In genomic region chr10:86182183-86182805, GRCm38 (mm10) we compare ENCODE assay signal across 8 mouse cellular contexts.
DNase-seq lines count a peak whose midpoint lies in the region; ATAC-seq and TF ChIP-seq lines count a peak whose summit lies in the region.

No protein-coding gene starts in this region.

- no peaks in the 10 kb centered on the region for H3K79me2 ChIP-seq in heart, adult 2 months (replicated peaks; ENCODE audit: control insufficient read depth, insufficient read depth, low read length)

- H3K9ac ChIP-seq in heart, adult 2 months (ENCODE audit: low read depth, low read length): no peak overlapping the region
- H3K9ac ChIP-seq in heart, embryonic 12.5 days: no peak overlapping the region

- TF ChIP-seq EP300 in heart, adult 2 months (IDR thresholded peaks at IDR 0.05; ENCODE audit: insufficient read depth, low read depth, low read length): 0 out of 2 replicates have a peak, but pooled peaks have one; percentile 56

- peaks cover 5% of the 10 kb centered on the region for H3K4me1 ChIP-seq in heart, adult 2 months (ENCODE audit: control insufficient read depth, insufficient read depth, low read length)
- H3K4me1 ChIP-seq in heart, embryonic 12.5 days (replicated peaks): no peaks in the 10 kb centered on the region; the same call in 1 of the 2 replicates
- H3K4me1 ChIP-seq in E14TG2a.4 (replicated peaks; ENCODE audit: low read depth, low read length): no peaks in the 10 kb centered on the region

- H3K36me3 ChIP-seq in heart, adult 2 months (ENCODE audit: control insufficient read depth, insufficient read depth, low read length): no peaks in the 10 kb centered on the region
- no peaks in the 10 kb centered on the region for H3K36me3 ChIP-seq in heart, embryonic 12.5 days
- H3K36me3 ChIP-seq in E14TG2a.4 (ENCODE audit: insufficient read depth, low read length): no peaks in the 10 kb centered on the region

- H3K27ac ChIP-seq in heart, adult 2 months: peak overlapping the region; percentile 45; the same call in 1 of the 2 replicates
- H3K27ac ChIP-seq in heart, embryonic 12.5 days (ENCODE audit: poor library complexity, severe bottlenecking): no peak overlapping the region

- DNase-seq in heart, adult 2 months: peak; percentile 66 to 73
- DNase-seq in c-Kit-positive CD71-positive TER-119-negative erythroid progenitor cells, embryonic 14.5 days (ENCODE audit: low read depth): peak; percentile 28
- DNase-seq in fat pad, adult 2 months (ENCODE audit: extremely low read depth, low read depth, low spot score): peak; percentile 54
- peak; percentile 78 for DNase-seq in kidney, postnatal 14 days
- peak; percentile 76 to 81 for DNase-seq in lung, postnatal 4 days
- peak; percentile 64 for DNase-seq in thymus, postnatal 4 days

- no peaks in the 10 kb centered on the region for H3K9me3 ChIP-seq in heart, embryonic 12.5 days (replicated peaks)
- H3K9me3 ChIP-seq in E14TG2a.4 (ENCODE audit: low read length): no peaks in the 10 kb centered on the region

- WGBS in heart, adult 2 months: 57% methylated on average over 3 of the region's 3 CpGs
- 56% methylated on average over 3 of the region's 3 CpGs for WGBS in heart, embryonic 12.5 days

- intact Hi-C loops in heart, adult 2 months (cut with DNase I): loop anchor here (1.0 to 5.0 kb wide), 4 partner anchors 90 to 271 kb away; no protein-coding TSS in a partner anchor

- TF ChIP-seq CTCF in heart, adult 2 months (IDR thresholded peaks at IDR 0.05): peak; percentile 83
- peak; percentile 58 for TF ChIP-seq CTCF in E14TG2a.4 (conservative IDR thresholded peaks at IDR 0.05; ENCODE audit: low read length)

- no peak overlapping the region for H3K4me3 ChIP-seq in heart, adult 2 months
- H3K4me3 ChIP-seq in heart, embryonic 12.5 days: no peak overlapping the region
- no peak overlapping the region for H3K4me3 ChIP-seq in E14TG2a.4 (replicated peaks; ENCODE audit: low read length)

- no peak for ATAC-seq in heart, embryonic 12.5 days (ENCODE audit: insufficient number of reproducible peaks, low FRiP score)

- no peak for TF ChIP-seq POLR2A in heart, adult 2 months (IDR thresholded peaks at IDR 0.05; ENCODE audit: insufficient read depth, low read depth, low read length)

- H3K27me3 ChIP-seq in heart, adult 2 months (ENCODE audit: control insufficient read depth, insufficient read depth, low read length): no peaks in the 10 kb centered on the region
- no peaks in the 10 kb centered on the region for H3K27me3 ChIP-seq in heart, embryonic 12.5 days (replicated peaks)
- no peaks in the 10 kb centered on the region for H3K27me3 ChIP-seq in E14TG2a.4 (ENCODE audit: insufficient read depth, low read length)

- no peak overlapping the region for H3K4me2 ChIP-seq in heart, embryonic 12.5 days

Comparison
In these comparisons a context has a peak if more than half of its experiments do, and no peak if none do; other contexts are left out.
1. DNase-seq: peak in every context shown above with its lines; median percentile 78 in lung, postnatal 4 days; 78 in kidney, postnatal 14 days; 70 in heart, adult 2 months; 64 in thymus, postnatal 4 days; 54 in fat pad, adult 2 months; 28 in c-Kit-positive CD71-positive TER-119-negative erythroid progenitor cells, embryonic 14.5 days.